Mouse (Mus musculus) layer of hippocampus, postnatal 14 days (tissue): ENCODE measurements at regions not wholly inside any gene's neighbourhood (a gene's known extent, or its start where the extent isn't known, plus 50 kb on each side); places are given as distances from the start of the nearest gene placed in this dataset.

Source experiments
- DNase-seq, 2 experiments: peaks; one replicate each; pipeline ENCODE4 v3.0.0; 2021 to 2022; ENCODE audit warnings: low spot score in 2 of 2, mixed read lengths in 1 of 2

- no peak for DNase-seq
These were observed 53.8 kb upstream of the Bmp2 start for GRCm38 (mm10) chr2:133498186-133498571.

GRCm38 (mm10) chr2:133498717-133499143 is 53.2 kb upstream of the Bmp2 start:
- DNase-seq = no peak

GRCm38 (mm10) chr2:133499904-133500303 is 52.1 kb upstream of the Bmp2 start:
- no peak for DNase-seq
